Comparison of ENCODE assay signal across 8 mouse cellular contexts in the genomic region with DNA sequence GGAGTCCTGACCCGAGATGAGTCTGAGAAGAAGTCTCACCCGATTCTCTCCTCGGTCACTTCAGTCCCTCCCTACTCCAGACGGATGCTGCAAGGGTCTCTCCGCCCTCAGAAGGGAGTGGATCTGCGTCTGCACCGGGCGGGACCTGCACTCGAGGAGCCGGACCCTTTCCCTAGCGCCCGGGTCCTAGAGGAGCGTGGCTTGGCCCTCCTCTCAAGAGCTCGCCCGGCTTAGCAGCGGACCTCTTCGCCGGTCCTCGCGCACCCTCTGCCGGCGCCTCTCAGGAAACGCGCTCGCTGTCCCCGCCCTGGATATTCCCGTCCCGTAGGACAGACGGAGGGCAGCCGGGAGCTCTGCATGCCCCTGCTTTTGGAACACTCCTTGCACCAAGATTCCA. TPM values are rescaled to one million over a fixed set of nuclear protein-coding genes. Genes with fewer than 3 reads are reported as not detected.
A peak's percentile ranks its signal among the peaks of the same experiment; 100 is the strongest.
DNase-seq lines count a peak whose midpoint lies in the region; ATAC-seq and TF ChIP-seq lines count a peak whose summit lies in the region.

No protein-coding gene starts in this region.

- peaks cover 62% of the 10 kb centered on the region for H3K27me3 ChIP-seq in G1E (ENCODE audit: insufficient read depth, low read length)
- peaks cover 33% of the 10 kb centered on the region for H3K27me3 ChIP-seq in forebrain, embryonic 16.5 days (replicated peaks; ENCODE audit: control insufficient read depth, insufficient read depth, low read length)

- no peaks in the 10 kb centered on the region for H3K9me3 ChIP-seq in G1E (replicated peaks)
- H3K9me3 ChIP-seq in forebrain, embryonic 16.5 days (ENCODE audit: control insufficient read depth, low read length), result no peaks in the 10 kb centered on the region

- H3K4me1 ChIP-seq in G1E (ENCODE audit: insufficient read depth, low read depth, low read length), result peaks cover 75% of the 10 kb centered on the region
- H3K4me1 ChIP-seq in forebrain, embryonic 16.5 days (replicated peaks; ENCODE audit: control insufficient read depth, insufficient read depth, low read length), result peaks cover 27% of the 10 kb centered on the region

- H3K4me2 ChIP-seq in forebrain, embryonic 16.5 days (ENCODE audit: low read length), result peak overlapping the region; percentile 83

- H3K4me3 ChIP-seq in G1E (ENCODE audit: low read depth, low read length), result peak overlapping the region; percentile 68; the same call in 1 of the 2 replicates
- H3K4me3 ChIP-seq in forebrain, embryonic 16.5 days (replicated peaks; ENCODE audit: low read length), result peak overlapping the region; percentile 43

- DNase-seq in G1E (ENCODE audit: low spot score), result peak; percentile 75
- peak; percentile 78 for DNase-seq in cerebellum, adult 11-12 months
- peak; percentile 83 to 90 for DNase-seq in layer of hippocampus, postnatal 10 days (ENCODE audit: low spot score in 2 of 2)
- DNase-seq in lung, postnatal 10 days, result peak; percentile 90
- peak; percentile 80 for DNase-seq in ovary, postnatal 14 days (ENCODE audit: low spot score)
- peak; percentile 85 for DNase-seq in thymus, postnatal 14 days

- under 1% methylated on average over 30 of the region's 30 CpGs for WGBS in forebrain, embryonic 16.5 days

- no peaks in the 10 kb centered on the region for H3K36me3 ChIP-seq in G1E (replicated peaks)
- no peaks in the 10 kb centered on the region for H3K36me3 ChIP-seq in forebrain, embryonic 16.5 days (ENCODE audit: control insufficient read depth, insufficient read depth)

- peak overlapping the region; percentile 49 for H3K9ac ChIP-seq in forebrain, embryonic 16.5 days (replicated peaks; ENCODE audit: low read depth, low read length)

- peak; percentile 35; the same call in 1 of the 2 replicates for TF ChIP-seq CTCF in G1E (IDR thresholded peaks at IDR 0.05; ENCODE audit: low read depth, low read length)

- no peak overlapping the region for H3K27ac ChIP-seq in forebrain, embryonic 16.5 days (ENCODE audit: low read length)

- peak; percentile 40 for ATAC-seq in G1E (ENCODE audit: extremely low read depth, insufficient number of reproducible peaks, low FRiP score, poor library complexity, severe bottlenecking)
- peak; percentile 69 for ATAC-seq in forebrain, embryonic 16.5 days
- ATAC-seq in hematopoietic stem cell, adult 5-6 weeks (replicated peaks in 1 of 2; ENCODE audit: insufficient read depth in 1 of 2, low FRiP score in 2 of 2, low TSS enrichment in 1 of 2, low read depth in 1 of 2, poor library complexity in 2 of 2, severe bottlenecking in 2 of 2), result peak; percentile 57 to 81

RNA-seq across cellular contexts. Expression of a gene that starts 15.4 kb away (rescaled TPM):
- total RNA-seq in G1E (2014; fragmentation: Nextera tagmentation), result 7.6 TPM in 2 replicates
- total RNA-seq in G1E (2017), result 9.4 and 10.2 TPM in 2 replicates
- 14.0 and 15.9 TPM in 2 replicates for polyA plus RNA-seq in G1E (2012)
- 12.8 and 14.6 TPM in 2 replicates for polyA plus RNA-seq in forebrain, embryonic 16.5 days (2015; fragmentation: Nextera tagmentation; extraction: Ambion mirVana)
- 12.2 and 13.2 TPM in 2 replicates for total RNA-seq in hematopoietic stem cell, adult 5-6 weeks (2017)
- total RNA-seq in layer of hippocampus, postnatal 10 days (2021), result 1 to 10 TPM; 6.9 to 8.8 TPM

RNA-seq across cellular contexts. Expression of a gene that starts 15.5 kb away (rescaled TPM):
- total RNA-seq in G1E (2014; fragmentation: Nextera tagmentation) (11.4 and 13.0 TPM in 2 replicates), G1E (2017) (22.6 and 28.4 TPM in 2 replicates)
- 19.5 and 27.2 TPM in 2 replicates for polyA plus RNA-seq in G1E (2012)
- polyA plus RNA-seq in forebrain, embryonic 16.5 days (2015; fragmentation: Nextera tagmentation; extraction: Ambion mirVana), result 41.4 and 44.0 TPM in 2 replicates
- 21.6 and 35.8 TPM in 2 replicates for total RNA-seq in hematopoietic stem cell, adult 5-6 weeks (2017)
- 10 to 100 TPM; 55.6 to 56.4 TPM for total RNA-seq in layer of hippocampus, postnatal 10 days (2021)
